Mouse (Mus musculus) embryonic facial prominence, embryonic 14.5 days (tissue): Measurements from ENCODE around the gene Fam83d. TPM values are rescaled to one million over a fixed set of nuclear protein-coding genes. Genes with fewer than 3 reads are reported as not detected.
A peak's percentile ranks its signal among the peaks of the same experiment; 100 is the strongest.

Source experiments
- ATAC-seq: fragments of 200-750 bp; cut with Nextera tagmentation; 2 replicates; pipeline ENCODE4 v1.8.0; 2017; ENCODE audit warnings: low read depth, moderate number of reproducible peaks, moderate TSS enrichment
- DNase-seq: peaks from one replicate; pipeline ENCODE4 v3.0.0-alpha.2; 2015; ENCODE audit warnings: low spot score
- H3K27ac ChIP-seq: fragments of 300-500 bp; sonication (generic); replicated peaks from 2 replicates; pipeline ENCODE4 v1.5.1; 2014; ENCODE audit warnings: low read depth, mild to moderate bottlenecking, low read length, moderate library complexity
- H3K27me3 ChIP-seq: fragments of 300-500 bp; sonication (generic); replicated peaks from 2 replicates; pipeline ENCODE4 v1.6.1; 2014; ENCODE audit warnings: low read length; ENCODE audit not compliant: control insufficient read depth, insufficient read depth
- H3K36me3 ChIP-seq: fragments of 300-500 bp; sonication (generic); 2 replicates; pipeline ENCODE4 v1.6.1; 2014; ENCODE audit warnings: low read length, mixed read lengths; ENCODE audit not compliant: control insufficient read depth, insufficient read depth
- H3K4me1 ChIP-seq: fragments of 300-500 bp; sonication (generic); 2 replicates; pipeline ENCODE4 v1.6.1; 2014; ENCODE audit warnings: antibody characterized with exemption, low read length; ENCODE audit not compliant: control insufficient read depth, insufficient read depth
- H3K4me2 ChIP-seq: fragments of 300-500 bp; sonication (generic); 2 replicates; pipeline ENCODE4 v1.6.1; 2014; ENCODE audit warnings: low read depth, mild to moderate bottlenecking, low read length, moderate library complexity, mixed read lengths
- H3K4me3 ChIP-seq: fragments of 300-500 bp; sonication (generic); 2 replicates; pipeline ENCODE4 v1.5.1; 2014; ENCODE audit warnings: low read depth, mild to moderate bottlenecking, low read length
- H3K9ac ChIP-seq: fragments of 300-500 bp; sonication (generic); 2 replicates; pipeline ENCODE4 v1.6.1; 2014; ENCODE audit warnings: low read depth, mild to moderate bottlenecking, low read length, moderate library complexity, mixed read lengths
- H3K9me3 ChIP-seq: fragments of 300-500 bp; sonication (generic); 2 replicates; pipeline ENCODE4 v1.6.1; 2016; ENCODE audit warnings: low read length; ENCODE audit not compliant: control insufficient read depth
- WGBS: fragments of 180-500 bp; shearing (Covaris S2); extraction: QIAGEN DNeasy Blood & Tissue Kit; methylation state at CpG from one replicate; pipeline ENCODE4 v1.1.7; 2014; 5-methylcytosine and 5-hydroxymethylcytosine counted together
- polyA plus RNA-seq: library from polyadenylated mRNA; unstranded; fragments of >200 nt; fragmentation: Nextera tagmentation; extraction: Ambion mirVana; gene quantifications from 2 replicates; pipeline ENCODE4 v1.2.1, GENCODE M21; 2014

Fam83d gene
- 30.7 and 37.9 TPM in 2 replicates for polyA plus RNA-seq

DNA sequence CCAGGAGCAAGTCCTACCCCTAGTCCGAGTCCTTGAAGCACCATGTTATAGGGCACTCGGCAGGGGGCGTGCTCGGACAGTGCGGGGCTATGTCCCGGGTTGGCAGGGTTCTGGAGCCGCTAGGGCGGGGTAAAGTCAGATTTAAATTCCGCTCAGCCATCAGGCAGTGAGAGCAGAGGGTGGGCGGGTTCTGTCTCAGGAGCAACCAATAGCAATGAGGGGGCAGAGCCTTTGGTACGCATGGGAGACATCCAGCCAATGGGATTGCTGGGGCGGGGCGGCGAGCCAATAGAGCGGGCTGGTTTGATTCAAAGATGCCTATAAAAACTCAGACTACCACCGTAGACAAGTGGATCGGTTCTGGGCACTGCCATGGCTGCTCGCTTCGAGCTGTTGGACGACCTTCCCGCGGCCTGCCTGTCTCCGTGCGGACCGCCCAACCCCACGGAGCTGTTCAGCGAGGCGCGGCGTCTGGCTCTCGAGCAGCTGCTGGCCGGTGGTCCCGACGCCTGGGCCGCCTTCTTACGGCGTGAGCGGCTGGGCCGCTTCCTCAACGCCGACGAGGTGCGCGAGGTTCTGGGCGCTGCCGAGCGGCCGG, at the start of gene Fam83d:
TSS of gene Fam83d (plus strand) at position 352 of the 598 bp plus-strand sequence.
- Histone ChIP-seq H3K4me3 (peak within 1 kb of the TSS; percentile 73), H3K9ac (peak within 1 kb of the TSS; percentile 75), H3K27me3 (no peaks in the 10 kb centered on the region), H3K36me3 (no peaks in the 10 kb centered on the region), H3K9me3 (no peaks in the 10 kb centered on the region), H3K27ac (peak within 1 kb of the TSS; percentile 77), H3K4me1 (peaks cover 34% of the 10 kb centered on the region), H3K4me2 (peak within 1 kb of the TSS; percentile 97)
- WGBS = 0% methylated on average over 35 of the region's 48 CpGs
- DNase-seq = peak; percentile 99
- ATAC-seq = peak; percentile 98

DNA sequence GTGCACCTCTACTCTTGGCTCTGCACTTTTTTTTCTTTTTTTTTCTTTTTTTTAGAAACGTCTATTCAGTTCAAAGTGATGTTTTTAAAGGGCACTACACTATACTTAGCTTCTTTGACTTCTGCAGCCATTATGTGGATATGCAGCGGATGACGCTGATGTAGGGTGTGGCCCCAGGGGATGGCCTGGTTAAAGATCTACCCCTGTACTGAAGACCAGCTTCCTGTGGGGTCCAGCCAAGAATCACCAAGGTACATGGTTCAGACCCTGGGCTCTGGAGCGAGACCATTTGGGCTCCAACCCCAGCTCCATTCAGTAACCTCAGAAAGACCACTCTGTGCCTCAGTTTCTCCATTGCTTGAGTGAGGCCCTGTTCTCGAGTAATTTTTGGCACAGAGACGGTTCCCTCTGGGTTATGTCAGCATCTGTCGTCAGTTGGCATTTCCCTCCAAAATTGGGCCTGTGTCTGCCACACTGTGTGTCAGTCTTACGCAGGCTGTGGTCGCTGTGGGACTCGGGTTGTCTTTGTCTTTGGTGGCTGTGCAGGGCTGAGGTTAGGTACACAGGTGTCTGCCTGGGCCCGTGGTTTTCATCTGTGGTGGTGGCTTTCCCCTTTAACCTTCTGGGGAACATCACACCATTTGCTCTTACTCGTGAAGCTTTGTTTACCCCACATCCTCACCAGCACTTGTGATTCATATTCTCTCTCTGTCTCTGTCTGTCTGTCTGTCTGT, 48.9 kb upstream of the Fam83d start:
- Histone ChIP-seq H3K9me3 (no peaks in the 10 kb centered on the region), H3K4me1 (no peaks in the 10 kb centered on the region), H3K36me3 (no peaks in the 10 kb centered on the region), H3K9ac (no peak overlapping the region), H3K4me3 (no peak overlapping the region), H3K4me2 (no peak overlapping the region), H3K27ac (no peak overlapping the region), H3K27me3 (no peaks in the 10 kb centered on the region)
- DNase-seq (no peak), ATAC-seq (no peak)
- 77% methylated on average over 12 of the region's 12 CpGs for WGBS

DNA sequence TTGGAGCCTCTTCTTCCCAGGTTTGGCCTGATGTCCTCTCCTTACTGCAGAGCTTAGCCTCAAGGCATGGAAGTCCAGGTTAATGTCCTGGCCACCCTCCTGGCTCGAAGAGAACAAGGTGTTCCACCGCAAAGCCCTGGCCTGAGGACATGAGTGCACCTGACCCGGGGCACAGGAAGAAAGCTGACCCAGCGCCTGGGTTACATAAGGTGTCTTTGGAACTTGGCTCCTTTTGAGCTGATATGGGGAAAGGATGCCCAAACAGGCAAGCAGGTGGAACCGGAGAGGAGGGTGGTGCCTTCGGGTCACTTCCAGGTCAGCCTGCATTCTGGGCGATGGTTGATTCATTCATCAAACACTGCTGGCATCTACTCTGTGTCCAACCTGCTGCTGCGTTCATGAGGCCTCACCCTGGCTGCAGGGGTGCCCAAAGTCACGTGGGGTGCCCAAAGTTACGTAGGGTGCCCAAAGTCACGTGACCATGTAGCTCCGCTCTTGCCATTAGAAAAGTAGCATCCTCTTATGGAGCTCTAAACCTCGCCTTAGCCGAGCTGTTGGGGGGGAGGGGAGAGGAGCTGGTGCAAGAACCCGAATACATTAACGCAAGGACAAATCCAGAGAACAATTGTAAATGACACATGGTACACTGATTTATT, 47.0 kb upstream of the Fam83d start:
- WGBS = 74% methylated on average over 16 of the region's 16 CpGs
- DNase-seq = no peak
- Histone ChIP-seq H3K4me2 (no peak overlapping the region), H3K4me1 (no peaks in the 10 kb centered on the region), H3K9ac (no peak overlapping the region), H3K36me3 (no peaks in the 10 kb centered on the region), H3K27me3 (no peaks in the 10 kb centered on the region), H3K27ac (no peak overlapping the region), H3K9me3 (no peaks in the 10 kb centered on the region), H3K4me3 (no peak overlapping the region)
- ATAC-seq = no peak

DNA sequence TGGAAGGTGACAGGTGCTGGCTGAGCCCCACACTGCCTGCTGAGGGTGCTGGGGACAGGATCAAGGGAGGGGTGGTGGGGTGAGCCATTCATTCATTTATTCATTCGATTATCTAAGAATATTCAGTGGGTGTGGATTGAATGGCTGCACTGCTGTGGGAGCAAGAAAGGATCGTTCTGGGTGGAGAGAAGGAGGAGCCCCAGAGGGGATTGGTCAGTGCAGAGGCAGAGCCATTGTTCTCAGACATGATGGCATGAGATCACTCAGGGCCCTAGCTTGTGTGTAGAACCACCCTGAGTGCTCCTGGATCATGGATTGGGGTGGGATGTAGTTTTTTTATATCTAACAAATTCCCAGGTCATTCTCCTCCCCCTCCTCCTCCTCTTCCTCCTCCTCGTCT, 46.4 kb upstream of the Fam83d start:
- Histone ChIP-seq H3K9ac (no peak overlapping the region), H3K36me3 (no peaks in the 10 kb centered on the region), H3K27me3 (no peaks in the 10 kb centered on the region), H3K4me1 (no peaks in the 10 kb centered on the region), H3K4me2 (no peak overlapping the region), H3K27ac (no peak overlapping the region), H3K4me3 (no peak overlapping the region), H3K9me3 (no peaks in the 10 kb centered on the region)
- no peak for DNase-seq
- no peak for ATAC-seq
- WGBS = 65% methylated on average over 3 of the region's 3 CpGs

DNA sequence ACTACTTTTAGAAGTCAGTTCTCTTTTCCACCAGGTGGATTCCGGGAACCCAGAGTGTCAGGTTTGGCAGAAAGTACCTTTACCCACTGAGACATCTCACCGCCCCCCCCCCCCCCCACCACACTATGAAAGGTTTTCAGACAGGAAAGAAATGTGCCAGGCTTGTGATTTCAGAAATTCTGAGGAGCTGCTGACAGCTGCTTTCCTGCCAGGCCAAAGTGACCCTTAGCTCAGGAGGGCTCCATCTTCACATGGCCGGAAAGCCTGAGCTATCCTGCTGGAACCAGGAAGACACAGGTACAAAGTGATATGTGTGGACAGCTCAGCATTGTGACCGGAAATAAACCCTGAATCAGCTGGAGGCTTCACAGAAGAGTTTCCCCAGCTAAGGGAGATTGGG, 45.8 kb upstream of the Fam83d start:
- no peaks in the 10 kb centered on the region for H3K9me3 ChIP-seq
- no peak overlapping the region for H3K9ac ChIP-seq
- no peaks in the 10 kb centered on the region for H3K4me1 ChIP-seq
- 67% methylated on average over 4 of the region's 4 CpGs for WGBS
- DNase-seq (no peak), ATAC-seq (no peak)
- H3K27ac ChIP-seq = no peak overlapping the region
- H3K27me3 ChIP-seq = no peaks in the 10 kb centered on the region
- no peak overlapping the region for H3K4me2 ChIP-seq
- no peaks in the 10 kb centered on the region for H3K36me3 ChIP-seq
- H3K4me3 ChIP-seq = no peak overlapping the region

DNA sequence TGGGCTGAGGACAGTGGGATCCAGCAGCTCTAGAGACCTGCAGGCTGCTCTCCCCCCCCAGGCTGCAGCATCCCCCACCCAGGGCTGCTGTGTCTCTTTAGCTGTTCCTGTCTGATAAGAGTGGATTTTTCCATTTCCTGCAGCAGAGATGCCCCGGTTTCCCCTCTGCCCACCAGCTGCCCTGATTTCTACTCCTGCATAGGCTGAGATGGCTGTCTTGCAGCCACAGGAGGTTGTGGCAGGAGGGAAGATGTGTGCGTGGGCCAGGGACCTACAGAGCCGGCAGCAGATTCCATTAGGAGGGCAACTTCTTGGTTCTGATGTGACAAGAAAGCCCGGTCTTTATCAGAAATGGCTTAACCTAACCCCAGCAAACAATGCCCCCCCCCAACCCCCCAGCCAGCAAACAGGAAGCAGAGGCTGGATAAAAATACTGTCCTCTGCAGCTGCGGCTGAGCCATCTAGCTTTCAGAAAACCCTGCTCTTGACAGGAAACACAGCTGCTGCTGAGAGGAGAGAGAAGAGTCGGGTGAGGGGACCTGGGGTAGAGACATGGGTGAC, 44.8 kb upstream of the Fam83d start:
- WGBS = 34% methylated on average over 6 of the region's 6 CpGs
- Histone ChIP-seq H3K27me3 (no peaks in the 10 kb centered on the region), H3K36me3 (no peaks in the 10 kb centered on the region)

DNA sequence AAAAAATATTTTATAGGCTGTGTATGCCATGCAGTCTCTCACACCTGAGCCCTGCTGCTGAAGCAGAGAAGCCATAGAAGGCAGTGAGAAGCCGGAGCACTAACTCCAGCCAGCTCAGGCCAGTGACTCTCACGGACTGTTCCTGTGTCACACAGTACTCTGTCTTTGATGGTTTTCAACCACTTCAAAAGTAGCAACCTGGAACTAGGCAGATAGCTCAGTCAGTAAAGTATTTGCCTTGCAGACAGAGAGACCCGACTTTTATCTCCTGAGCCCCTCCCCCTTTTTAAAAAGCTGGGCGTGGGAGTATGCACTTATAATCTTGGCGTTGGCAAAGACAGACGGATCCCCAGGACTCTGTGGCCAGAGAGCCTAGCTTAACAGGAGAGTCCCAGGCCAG, 44.1 kb upstream of the Fam83d start:
- 43% methylated on average over 6 of the region's 6 CpGs for WGBS
- ATAC-seq = no peak
- H3K27ac ChIP-seq = no peak overlapping the region

More for the DNA sequence above, 44.8 kb upstream of the Fam83d start:
- Histone ChIP-seq H3K27ac (no peak overlapping the region; the same call in 1 of the 2 replicates), H3K9me3 (no peaks in the 10 kb centered on the region), H3K4me2 (no peak overlapping the region), H3K4me1 (no peaks in the 10 kb centered on the region), H3K4me3 (no peak overlapping the region), H3K9ac (no peak overlapping the region)
- DNase-seq = no peak
- ATAC-seq = no peak

DNA sequence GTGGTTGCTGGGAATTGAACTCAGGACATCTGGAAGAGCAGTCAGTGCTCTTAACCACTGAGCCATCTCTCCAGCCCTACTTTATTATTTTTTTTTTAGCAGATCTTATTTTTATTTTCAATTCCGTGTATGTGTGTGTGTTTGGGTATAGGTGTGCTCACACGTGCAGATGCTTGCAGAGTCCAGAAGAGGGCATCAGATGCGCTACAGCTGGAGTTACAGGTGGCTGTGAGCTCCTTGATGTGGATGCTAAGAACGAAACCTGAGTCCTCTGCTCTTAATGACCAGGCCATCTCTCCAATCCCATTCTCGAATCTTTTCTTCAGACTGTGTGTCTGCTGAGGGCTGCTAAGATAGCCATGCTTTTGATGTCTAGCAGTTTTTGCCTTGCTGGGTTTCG, 41.6 kb upstream of the Fam83d start:
- ATAC-seq (no peak), DNase-seq (no peak)
- no peaks in the 10 kb centered on the region for H3K4me1 ChIP-seq
- H3K4me2 ChIP-seq = no peak overlapping the region
- no peaks in the 10 kb centered on the region for H3K36me3 ChIP-seq
- no peaks in the 10 kb centered on the region for H3K27me3 ChIP-seq
- no peaks in the 10 kb centered on the region for H3K9me3 ChIP-seq
- no peak overlapping the region for H3K4me3 ChIP-seq
- no peak overlapping the region for H3K9ac ChIP-seq
- WGBS = 68% methylated on average over 6 of the region's 6 CpGs
- no peak overlapping the region for H3K27ac ChIP-seq

More for the DNA sequence above, 44.1 kb upstream of the Fam83d start:
- Histone ChIP-seq H3K9me3 (no peaks in the 10 kb centered on the region), H3K4me2 (no peak overlapping the region), H3K27me3 (no peaks in the 10 kb centered on the region), H3K9ac (no peak overlapping the region), H3K36me3 (no peaks in the 10 kb centered on the region), H3K4me3 (no peak overlapping the region), H3K4me1 (no peaks in the 10 kb centered on the region)
- no peak for DNase-seq
